Mouse (Mus musculus) ES-CJ7 (cell line): Measurements from ENCODE around the gene Gm8994.

Source experiments
- DNase-seq: peaks from one replicate; pipeline ENCODE4 v3.0.0; 2011; ENCODE audit warnings: low read depth, low spot score

Gm8994 gene

DNA sequence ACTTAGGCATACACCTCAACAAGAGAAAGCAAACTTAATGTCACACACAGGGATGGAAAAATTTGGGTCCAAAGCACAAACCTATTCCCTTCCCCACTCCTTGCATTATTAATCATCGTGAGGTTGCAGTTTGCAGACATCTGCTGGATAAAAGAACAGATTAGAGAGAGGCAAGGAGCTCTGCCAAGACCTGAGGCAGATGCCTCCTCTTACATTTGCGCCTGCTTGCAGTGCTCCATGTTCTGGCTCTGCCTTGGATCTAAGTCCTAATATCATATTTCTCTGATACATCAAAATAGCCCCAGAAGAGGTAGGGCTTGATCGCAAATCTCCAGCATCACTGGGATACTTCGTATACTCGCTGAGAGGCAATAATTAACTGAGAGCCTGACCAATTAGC, 31.1 kb downstream of the Gm8994 start:
- DNase-seq = no peak

- DNase-seq = no peak
Observed at GRCm38 (mm10) chr6:136363313-136363712, 36.0 kb downstream of the Gm8994 start.

- no peak for DNase-seq
Observed at GRCm38 (mm10) chr6:136364008-136364407, 36.7 kb downstream of the Gm8994 start.

- no peak for DNase-seq
Observed at GRCm38 (mm10) chr6:136364430-136365098, 37.2 kb downstream of the Gm8994 start.

- no peak for DNase-seq
Observed at GRCm38 (mm10) chr6:136376097-136376496, 48.8 kb downstream of the Gm8994 start.
